Mouse (Mus musculus): ENCODE measurements around the gene Inhbc. TPM values are rescaled to one million over a fixed set of nuclear protein-coding genes. Genes with fewer than 3 reads are reported as not detected.

Inhbc gene
- total RNA-seq, 2 experiments from 2014 or later = not detected

GRCm38 (mm10) chr10:127351719-127352118 is 18.5 kb downstream of the Inhbc start:
- no peak for DNase-seq

DNA sequence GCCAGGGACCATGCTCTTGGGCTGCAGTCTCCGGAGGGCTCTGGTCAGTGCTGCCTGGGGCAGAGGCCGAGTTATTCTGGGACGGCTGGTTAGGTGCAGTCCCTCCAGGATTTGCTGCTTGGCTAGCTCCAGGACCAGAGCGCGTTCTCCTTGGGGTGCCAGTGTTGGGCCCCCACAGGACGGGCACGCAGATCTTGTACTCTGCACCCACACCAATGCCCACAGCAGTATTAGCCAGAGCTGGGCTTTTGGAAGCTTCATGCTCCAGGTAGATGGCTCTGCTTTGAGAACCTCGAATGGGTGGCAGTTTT is 19.0 kb downstream of the Inhbc start:
- no peak for DNase-seq

DNA sequence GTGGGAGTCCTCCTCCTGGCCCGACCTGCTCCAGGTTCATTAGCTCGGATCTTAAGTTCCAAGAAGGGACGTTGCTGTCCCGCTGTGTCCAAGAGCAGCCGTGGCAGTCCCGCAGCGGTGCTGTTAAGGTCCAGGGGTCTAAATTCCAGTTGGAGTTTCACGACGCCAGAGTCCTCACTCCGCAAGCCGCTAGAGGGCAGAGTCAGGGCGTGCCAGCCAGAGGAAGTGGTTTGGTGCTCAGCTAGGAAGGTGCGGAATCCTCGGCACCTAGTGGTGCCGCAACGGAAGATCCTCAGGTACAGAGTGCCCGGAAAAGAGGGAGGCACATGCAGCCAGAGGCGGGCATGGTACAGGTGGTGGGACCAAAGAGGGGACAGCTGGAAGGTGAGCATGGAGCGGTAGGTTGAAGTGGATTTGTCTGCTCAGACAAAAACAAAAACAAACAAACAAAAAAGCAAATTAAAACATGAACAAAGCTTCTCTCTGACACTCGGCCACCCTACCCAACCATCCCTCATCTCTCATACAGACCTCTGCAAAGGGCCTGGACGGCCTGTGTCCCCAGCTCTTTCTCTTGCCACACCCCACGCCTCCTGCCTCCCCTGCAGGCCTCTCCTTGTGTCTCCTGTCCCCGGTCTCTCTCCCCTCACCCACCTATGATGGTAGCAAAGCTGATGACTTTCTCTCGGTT is 19.5 kb downstream of the Inhbc start:
- peak; percentile 73 to 74 for DNase-seq

- no peak for DNase-seq
Measured at GRCm38 (mm10) chr10:127349810-127350209, 20.4 kb downstream of the Inhbc start.

DNA sequence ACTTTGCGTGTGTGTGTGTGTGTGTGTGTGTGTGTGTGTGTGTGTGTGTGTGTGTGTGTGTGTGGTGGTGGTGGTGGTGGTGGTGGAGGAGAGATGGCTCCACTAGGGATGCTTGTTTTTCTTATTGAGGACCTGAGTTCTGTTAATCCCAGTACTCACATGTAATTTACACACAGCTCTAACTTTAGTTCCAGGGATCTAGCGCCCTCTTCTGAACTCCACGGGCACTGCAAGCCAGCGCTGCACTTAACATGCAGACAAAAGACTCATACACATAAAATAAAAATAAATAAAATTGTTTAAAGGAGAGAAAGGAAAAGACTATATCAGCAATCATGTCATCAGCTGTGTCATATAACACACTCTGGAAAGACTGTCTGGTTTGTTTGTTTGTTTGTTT is 21.3 kb downstream of the Inhbc start:
- DNase-seq = no peak

DNA sequence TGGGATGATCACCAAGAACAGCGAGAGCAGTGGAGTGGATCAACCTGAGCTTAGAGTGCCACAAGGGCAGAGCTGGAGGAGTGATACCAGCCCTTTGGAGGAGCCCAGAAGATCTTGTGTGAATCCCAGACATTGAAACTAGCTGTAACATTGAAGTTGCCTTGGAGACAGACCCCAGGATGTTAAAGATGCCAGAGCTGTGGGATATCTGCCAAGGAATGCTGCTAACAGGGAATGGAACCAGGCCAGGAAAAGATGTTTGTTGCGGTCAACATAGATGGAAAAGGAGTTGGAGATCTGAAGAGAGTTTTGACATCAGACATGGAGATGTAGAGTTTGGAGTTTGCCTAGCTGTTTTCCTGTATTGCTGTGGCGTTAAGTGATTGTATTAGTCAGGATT is 24.1 kb downstream of the Inhbc start:
- no peak for DNase-seq

GRCm38 (mm10) chr10:127343029-127343428 is 27.2 kb downstream of the Inhbc start:
- no peak for DNase-seq

GRCm38 (mm10) chr10:127341891-127342639 is 28.2 kb downstream of the Inhbc start, which contains the start of gene Gli1:
Gli1 (minus strand) TSS chr10:127341974.
- DNase-seq = peak; percentile 88 to 90

DNA sequence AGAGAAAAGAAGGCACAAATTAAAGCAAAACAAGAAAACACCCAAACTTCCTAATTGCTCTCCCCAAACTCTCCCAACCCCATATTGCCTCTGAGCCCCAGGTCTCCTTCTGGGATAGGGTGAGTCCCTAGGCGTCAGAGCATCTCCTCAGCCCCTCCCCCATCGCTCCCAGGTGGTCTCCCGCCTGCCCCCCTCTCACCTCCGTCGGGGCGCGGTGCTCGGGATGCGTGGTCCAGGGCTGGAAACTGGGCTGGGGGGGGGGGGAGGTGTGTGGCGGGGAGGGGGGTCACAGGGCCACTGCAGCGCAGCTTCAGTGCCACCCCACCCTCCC is 28.9 kb downstream of the Inhbc start:
- no peak for DNase-seq

DNA sequence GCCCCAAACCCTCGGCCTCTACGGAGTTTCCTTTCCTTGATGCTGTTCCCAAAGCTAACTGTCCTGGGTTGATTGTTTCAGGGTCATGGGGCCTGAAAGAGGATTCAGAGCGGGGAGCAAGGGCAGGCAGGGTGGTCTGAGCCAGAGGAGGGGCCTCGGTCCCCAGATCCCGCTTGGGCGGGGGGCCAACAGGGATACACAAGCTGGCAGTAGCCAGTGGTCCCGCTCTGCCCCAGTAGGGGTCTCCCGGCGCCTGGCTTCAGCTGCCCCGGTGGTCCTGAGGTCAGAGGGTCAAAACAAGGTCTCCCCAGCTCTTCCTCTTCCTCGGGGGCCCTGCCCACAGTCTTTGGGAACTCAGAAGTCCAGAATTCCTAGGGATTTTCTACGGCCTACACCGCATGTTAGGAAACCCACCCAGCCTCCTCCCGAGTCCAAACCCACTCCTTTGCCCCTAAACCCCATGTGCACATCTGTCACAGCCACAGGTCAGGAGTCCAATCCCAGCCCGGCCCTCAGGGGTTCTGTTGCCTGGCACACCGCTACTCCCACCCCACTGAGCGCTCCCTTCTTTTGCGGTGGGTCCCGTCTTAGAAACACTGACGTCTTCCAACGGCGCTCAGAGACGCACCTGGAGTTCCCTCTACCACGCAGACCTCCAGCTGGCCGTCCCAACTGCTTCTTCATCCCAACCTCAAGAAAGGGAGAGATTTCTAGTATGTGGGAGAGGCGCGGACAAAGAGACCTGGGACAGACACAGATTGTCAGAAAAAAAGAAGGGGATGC is 29.5 kb downstream of the Inhbc start:
- no peak for DNase-seq

DNA sequence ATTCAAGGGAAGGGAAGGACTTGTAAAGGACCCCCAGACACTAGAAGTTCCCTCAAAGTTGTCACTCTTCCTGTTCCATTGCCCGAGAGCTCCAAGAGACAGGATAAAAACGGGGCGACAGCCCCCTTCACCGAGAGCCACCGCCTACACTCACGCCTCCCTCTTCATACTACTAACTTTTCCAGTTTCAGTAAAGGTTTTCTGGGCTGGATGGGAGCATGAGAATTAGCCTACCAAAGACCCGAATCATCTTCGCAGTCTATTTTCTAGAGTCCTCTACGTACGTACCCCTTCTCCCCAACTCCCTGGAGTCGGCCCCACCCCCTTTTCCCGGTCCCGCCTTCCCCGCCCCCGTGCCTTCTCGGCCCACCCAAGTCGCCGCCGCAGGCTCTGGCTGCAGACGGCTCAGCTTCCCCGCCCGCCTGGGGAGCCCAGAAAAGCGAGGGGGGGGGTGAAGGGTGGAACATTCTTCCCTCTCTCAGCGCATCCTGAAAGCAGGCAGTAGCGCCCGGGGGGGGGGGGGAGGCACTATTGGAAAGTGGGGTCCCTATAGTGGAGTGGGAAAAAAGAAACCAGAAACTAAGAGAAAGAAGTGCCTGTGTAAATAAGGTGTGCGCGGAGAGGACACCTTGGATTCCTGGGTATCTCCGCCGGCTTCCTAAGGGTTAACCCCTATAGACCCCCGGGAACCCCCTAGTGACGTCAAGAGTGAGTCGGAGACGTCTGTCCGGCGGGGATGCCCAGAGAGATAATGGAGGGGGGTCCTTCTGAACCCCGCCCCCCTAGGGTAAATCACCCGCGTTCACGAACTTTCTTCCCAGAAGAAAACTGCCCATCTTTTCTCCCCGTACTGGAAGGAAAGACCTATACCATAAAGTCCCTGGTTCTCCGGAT is 30.3 kb downstream of the Inhbc start:
- peak; percentile 48 to 67 for DNase-seq

GRCm38 (mm10) chr10:127338930-127339682 is 31.1 kb downstream of the Inhbc start:
- peak; percentile 82 to 87 for DNase-seq

GRCm38 (mm10) chr10:127337536-127338099 is 32.6 kb downstream of the Inhbc start:
- DNase-seq = no peak

- DNase-seq = no peak
Measured at GRCm38 (mm10) chr10:127336952-127337351, 33.3 kb downstream of the Inhbc start.

- DNase-seq = no peak
Measured at GRCm38 (mm10) chr10:127335271-127335670, 35.0 kb downstream of the Inhbc start.

- DNase-seq = no peak
Measured at GRCm38 (mm10) chr10:127333152-127333551, 37.1 kb downstream of the Inhbc start.

DNA sequence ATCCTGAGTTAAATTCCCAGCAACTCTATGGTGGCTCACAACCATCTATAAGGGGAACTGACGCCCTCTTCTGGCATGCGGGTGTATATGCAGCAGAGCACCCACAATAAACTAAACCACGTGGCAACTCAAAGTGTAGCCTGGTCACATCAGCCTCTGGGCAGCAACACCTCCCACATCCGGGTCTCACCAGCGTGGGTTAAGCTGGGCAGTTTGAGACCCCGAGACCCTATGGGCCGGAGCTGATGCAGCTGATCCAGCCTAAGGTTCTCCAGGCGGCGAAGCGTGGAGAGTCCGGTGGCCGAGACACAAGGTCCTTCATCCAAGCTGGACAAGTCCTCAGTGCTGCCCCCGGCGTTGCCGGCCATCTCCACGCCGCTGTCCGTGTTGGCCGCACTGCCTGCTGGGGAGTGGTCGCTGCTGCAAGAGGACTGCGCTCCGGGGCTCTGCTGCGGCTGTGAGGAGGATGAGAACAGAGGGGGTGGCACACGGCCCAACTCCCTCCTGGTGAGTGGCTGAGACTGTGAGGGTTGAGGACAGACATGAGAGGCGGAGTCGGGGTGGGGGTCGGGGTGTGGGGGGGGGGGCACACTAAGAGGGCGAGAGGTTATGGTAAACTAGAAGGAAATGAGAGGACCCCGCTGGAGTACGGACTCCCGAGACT is 37.9 kb downstream of the Inhbc start:
- no peak for DNase-seq

DNA sequence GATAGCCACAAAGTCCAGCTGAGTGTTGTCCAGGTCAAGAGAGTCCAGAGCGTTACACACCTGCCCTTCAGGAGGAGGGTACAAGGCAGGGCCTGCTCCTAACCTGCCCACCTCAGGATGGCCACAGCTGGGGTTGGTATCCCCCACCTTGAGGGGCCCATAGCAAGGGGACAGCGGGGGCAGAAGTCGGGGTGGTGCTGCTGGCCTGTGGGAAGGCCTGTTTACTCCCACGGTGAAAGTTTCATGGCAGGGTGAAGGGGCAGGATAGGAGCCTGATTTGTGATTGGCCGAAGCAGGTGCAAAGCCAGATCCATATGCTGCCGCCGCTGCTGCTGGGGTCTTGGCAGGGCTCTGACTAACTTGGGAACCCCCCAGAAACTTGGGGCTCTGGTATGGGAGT is 40.0 kb downstream of the Inhbc start:
- no peak for DNase-seq

DNA sequence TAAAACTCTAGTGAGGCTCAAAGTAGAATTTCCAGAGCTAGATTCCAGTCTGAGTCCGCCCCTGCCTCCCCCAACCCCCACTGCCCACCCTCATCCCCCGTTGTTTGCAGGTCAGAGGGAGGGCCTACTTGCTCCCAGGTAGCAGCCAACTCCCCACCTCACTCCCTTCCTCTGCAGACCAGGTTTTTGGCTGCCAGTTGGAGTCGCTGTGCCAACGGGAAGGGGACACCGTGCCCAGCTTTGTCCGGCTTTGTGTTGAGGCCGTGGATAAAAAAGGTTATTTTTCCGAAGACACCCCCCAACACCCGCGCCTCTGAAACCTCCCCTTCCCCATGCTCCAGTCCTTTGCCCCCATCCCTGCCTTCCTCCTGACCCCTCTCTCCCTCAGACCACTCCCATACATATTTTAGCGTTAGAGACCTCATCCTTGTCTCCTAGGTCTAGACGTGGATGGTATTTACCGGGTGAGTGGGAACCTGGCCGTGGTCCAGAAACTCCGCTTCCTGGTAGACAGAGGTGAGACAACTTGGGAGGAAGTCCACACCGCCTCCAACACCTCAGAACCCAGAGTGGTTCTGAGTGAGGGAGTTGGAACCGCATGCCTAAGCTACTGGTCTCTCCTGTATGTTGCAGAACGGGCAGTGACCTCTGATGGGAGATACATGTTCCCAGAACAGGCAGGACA is 42.6 kb downstream of the Inhbc start:
- no peak for DNase-seq

- DNase-seq = peak; percentile 44 to 69
Measured at GRCm38 (mm10) chr10:127326828-127327227, 43.4 kb downstream of the Inhbc start.
